Mouse (Mus musculus): ENCODE measurements at regions not wholly inside any gene's neighbourhood (a gene's known extent, or its start where the extent isn't known, plus 50 kb on each side); places are given as distances from the start of the nearest gene placed in this dataset.

- ATAC-seq (ENCODE audit: extremely low read depth, insufficient number of reproducible peaks, low FRiP score, poor library complexity, severe bottlenecking) (peak; percentile 22; the same call in 1 of the 2 replicates), DNase-seq (ENCODE audit: low spot score) (no peak)
- H3K4me1 ChIP-seq (ENCODE audit: insufficient read depth, low read depth, low read length): peaks cover 8% of the 10 kb centered on the region; the same call in 1 of the 2 replicates
- H3K4me3 ChIP-seq (ENCODE audit: low read depth, low read length): no peak overlapping the region
- H3K36me3 ChIP-seq (replicated peaks): no peaks in the 10 kb centered on the region
- no peak for TF ChIP-seq TAL1 (conservative IDR thresholded peaks at IDR 0.05; ENCODE audit: low read depth, low read length)
- no peak for TF ChIP-seq CTCF (IDR thresholded peaks at IDR 0.05; ENCODE audit: low read depth, low read length)
- no peak for TF ChIP-seq POLR2AphosphoS5 (IDR thresholded peaks at IDR 0.05; ENCODE audit: insufficient replicate concordance, low read depth, low read length)
- no peak for TF ChIP-seq GATA1 (IDR thresholded peaks at IDR 0.05; ENCODE audit: borderline replicate concordance, low read length)
- no peak for TF ChIP-seq GATA2 (IDR thresholded peaks at IDR 0.05; ENCODE audit: borderline replicate concordance, low read depth, low read length)
- no peaks in the 10 kb centered on the region for H3K9me3 ChIP-seq (replicated peaks)
- H3K27me3 ChIP-seq (ENCODE audit: insufficient read depth, low read length): 0 out of 2 replicates have a peak, but pooled peaks cover 2% of the 10 kb centered on the region
These were observed 54.9 kb upstream of the Paqr3 start for GRCm38 (mm10) chr5:97166128-97166883.

Data from G1E (cell line).